Mouse (Mus musculus): ENCODE results near the gene Rptor. TPM values are rescaled to one million over a fixed set of nuclear protein-coding genes. Genes with fewer than 3 reads are reported as not detected.

Gene Rptor
- polyA plus RNA-seq, 1 experiment = 34.4 TPM

DNA sequence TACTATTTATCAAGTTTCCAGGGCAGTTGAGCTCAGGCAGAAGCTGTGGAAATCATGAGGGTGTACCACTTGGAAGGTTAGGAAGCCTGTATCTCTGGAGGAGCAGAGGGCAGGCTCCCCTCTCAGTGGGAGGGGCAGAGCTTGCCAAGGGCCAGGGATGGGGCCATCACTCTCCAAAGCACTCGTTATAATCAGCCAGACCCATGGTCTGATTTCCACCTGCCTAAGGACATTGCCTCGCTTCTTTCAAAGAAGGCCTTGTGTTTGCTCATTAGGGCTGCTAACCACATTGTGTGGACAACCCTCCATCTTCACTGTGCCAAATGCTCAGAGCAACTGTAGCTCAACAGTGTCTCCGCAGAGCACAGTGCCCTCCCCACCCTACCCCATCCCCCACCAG, 215.2 kb downstream of the Rptor start:
- DNase-seq (ENCODE audit: low read depth) = peak; percentile 75
- TF ChIP-seq POLR2A (IDR thresholded peaks at IDR 0.05; ENCODE audit: borderline replicate concordance, extremely low read depth, insufficient read depth, insufficient read length, poor library complexity, severe bottlenecking) (no peak), CTCF (IDR thresholded peaks at IDR 0.05; ENCODE audit: borderline replicate concordance, extremely low read depth, insufficient read depth, insufficient read length) (no peak)

- TF ChIP-seq POLR2A (IDR thresholded peaks at IDR 0.05; ENCODE audit: borderline replicate concordance, extremely low read depth, insufficient read depth, insufficient read length, poor library complexity, severe bottlenecking) = no peak
- no peak for TF ChIP-seq CTCF (IDR thresholded peaks at IDR 0.05; ENCODE audit: borderline replicate concordance, extremely low read depth, insufficient read depth, insufficient read length)
- no peak for DNase-seq (ENCODE audit: low read depth)
These were observed 218.8 kb downstream of the Rptor start for GRCm38 (mm10) chr11:119821514-119821913.

- peak; percentile 66 for DNase-seq (ENCODE audit: low read depth)
- TF ChIP-seq CTCF (IDR thresholded peaks at IDR 0.05; ENCODE audit: borderline replicate concordance, extremely low read depth, insufficient read depth, insufficient read length) = no peak
- TF ChIP-seq POLR2A (IDR thresholded peaks at IDR 0.05; ENCODE audit: borderline replicate concordance, extremely low read depth, insufficient read depth, insufficient read length, poor library complexity, severe bottlenecking) = no peak
These were observed 221.5 kb downstream of the Rptor start for GRCm38 (mm10) chr11:119824072-119824649.

DNA sequence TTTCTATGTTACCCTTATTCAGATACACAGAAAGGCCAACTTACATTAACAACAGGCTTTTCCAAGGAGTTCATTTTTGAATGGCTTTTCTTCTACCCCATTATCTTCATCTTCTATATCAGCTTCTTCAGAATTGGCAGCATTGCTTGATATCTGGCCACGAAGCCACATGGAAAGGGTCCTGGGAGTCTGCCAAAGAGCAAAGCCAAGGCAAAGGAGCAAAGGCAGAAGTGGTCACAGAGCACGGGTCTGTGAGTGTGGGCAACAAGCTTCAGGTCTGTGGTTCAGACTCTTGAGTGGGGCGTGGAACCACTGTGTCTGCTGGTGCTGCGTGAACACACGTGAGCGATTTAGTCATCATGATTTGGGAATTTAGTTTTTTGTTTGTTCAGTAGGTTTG, 223.1 kb downstream of the Rptor start:
- TF ChIP-seq CTCF (IDR thresholded peaks at IDR 0.05; ENCODE audit: borderline replicate concordance, extremely low read depth, insufficient read depth, insufficient read length) (no peak), POLR2A (IDR thresholded peaks at IDR 0.05; ENCODE audit: borderline replicate concordance, extremely low read depth, insufficient read depth, insufficient read length, poor library complexity, severe bottlenecking) (no peak)
- no peak for DNase-seq (ENCODE audit: low read depth)

- no peak for DNase-seq (ENCODE audit: low read depth)
- TF ChIP-seq POLR2A (IDR thresholded peaks at IDR 0.05; ENCODE audit: borderline replicate concordance, extremely low read depth, insufficient read depth, insufficient read length, poor library complexity, severe bottlenecking) = no peak
- TF ChIP-seq CTCF (IDR thresholded peaks at IDR 0.05; ENCODE audit: borderline replicate concordance, extremely low read depth, insufficient read depth, insufficient read length) = no peak
These were observed 223.5 kb downstream of the Rptor start for GRCm38 (mm10) chr11:119826239-119826638.

GRCm38 (mm10) chr11:119829116-119829515, 226.4 kb downstream of the Rptor start:
- DNase-seq (ENCODE audit: low read depth) = no peak
- TF ChIP-seq CTCF (IDR thresholded peaks at IDR 0.05; ENCODE audit: borderline replicate concordance, extremely low read depth, insufficient read depth, insufficient read length) (no peak), POLR2A (IDR thresholded peaks at IDR 0.05; ENCODE audit: borderline replicate concordance, extremely low read depth, insufficient read depth, insufficient read length, poor library complexity, severe bottlenecking) (no peak)

DNA sequence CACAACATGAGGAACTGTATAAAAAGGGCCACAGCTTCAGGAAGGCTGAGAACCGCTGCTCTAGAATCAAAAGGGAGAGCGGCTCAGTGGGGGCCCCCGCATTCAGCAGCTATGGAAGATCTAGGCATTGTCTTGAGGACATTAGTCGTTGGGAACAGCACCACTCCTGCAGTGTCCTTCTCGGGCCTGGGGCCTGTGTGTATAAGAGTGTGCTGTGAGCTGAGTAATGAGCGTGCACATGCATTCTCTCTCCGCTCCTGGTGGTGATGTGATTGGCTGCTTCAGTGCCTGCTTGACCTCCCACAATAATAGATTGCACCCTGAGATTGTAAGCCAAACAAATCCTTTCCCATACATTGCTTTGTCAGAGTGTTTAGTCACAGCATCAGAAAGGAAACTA, 229.0 kb downstream of the Rptor start:
- TF ChIP-seq POLR2A (IDR thresholded peaks at IDR 0.05; ENCODE audit: borderline replicate concordance, extremely low read depth, insufficient read depth, insufficient read length, poor library complexity, severe bottlenecking) (no peak), CTCF (IDR thresholded peaks at IDR 0.05; ENCODE audit: borderline replicate concordance, extremely low read depth, insufficient read depth, insufficient read length) (no peak)
- no peak for DNase-seq (ENCODE audit: low read depth)

- TF ChIP-seq CTCF (IDR thresholded peaks at IDR 0.05; ENCODE audit: borderline replicate concordance, extremely low read depth, insufficient read depth, insufficient read length) (no peak), POLR2A (IDR thresholded peaks at IDR 0.05; ENCODE audit: borderline replicate concordance, extremely low read depth, insufficient read depth, insufficient read length, poor library complexity, severe bottlenecking) (no peak)
- DNase-seq (ENCODE audit: low read depth) = peak; percentile 75
These were observed 230.6 kb downstream of the Rptor start for GRCm38 (mm10) chr11:119833311-119833710.

GRCm38 (mm10) chr11:119833877-119834804, 231.4 kb downstream of the Rptor start:
- TF ChIP-seq CTCF (IDR thresholded peaks at IDR 0.05; ENCODE audit: borderline replicate concordance, extremely low read depth, insufficient read depth, insufficient read length) = no peak
- no peak for TF ChIP-seq POLR2A (IDR thresholded peaks at IDR 0.05; ENCODE audit: borderline replicate concordance, extremely low read depth, insufficient read depth, insufficient read length, poor library complexity, severe bottlenecking)
- no peak for DNase-seq (ENCODE audit: low read depth)

- no peak for DNase-seq (ENCODE audit: low read depth)
- TF ChIP-seq CTCF (IDR thresholded peaks at IDR 0.05; ENCODE audit: borderline replicate concordance, extremely low read depth, insufficient read depth, insufficient read length) (no peak), POLR2A (IDR thresholded peaks at IDR 0.05; ENCODE audit: borderline replicate concordance, extremely low read depth, insufficient read depth, insufficient read length, poor library complexity, severe bottlenecking) (no peak)
These were observed 233.6 kb downstream of the Rptor start for GRCm38 (mm10) chr11:119836326-119836725.

- TF ChIP-seq CTCF (IDR thresholded peaks at IDR 0.05; ENCODE audit: borderline replicate concordance, extremely low read depth, insufficient read depth, insufficient read length) (no peak), POLR2A (IDR thresholded peaks at IDR 0.05; ENCODE audit: borderline replicate concordance, extremely low read depth, insufficient read depth, insufficient read length, poor library complexity, severe bottlenecking) (no peak)
- no peak for DNase-seq (ENCODE audit: low read depth)
These were observed 235.1 kb downstream of the Rptor start for GRCm38 (mm10) chr11:119837786-119838185.
